Mouse (Mus musculus) spleen, adult 2 months (tissue): ENCODE data around the gene Ccdc86. TPM values are rescaled to one million over a fixed set of nuclear protein-coding genes. Genes with fewer than 3 reads are reported as not detected.

Experiments
- DNase-seq, 2 experiments: peaks; one replicate each; pipeline versions ENCODE4 v3.0.0 to v3.0.0-alpha.2; 2012 to 2021; ENCODE audit warnings: low spot score in 2 of 2, low read depth in 1 of 2
- H3K27ac ChIP-seq: fragments of 200-500 bp; 2 replicates; pipeline ENCODE4 v1.5.1; 2012; ENCODE audit warnings: low read length, inconsistent platforms; ENCODE audit not compliant: insufficient read depth
- H3K27me3 ChIP-seq: fragments of 200-500 bp; 2 replicates; pipeline ENCODE4 v1.6.1; 2012; ENCODE audit warnings: mild to moderate bottlenecking, moderate library complexity, low read length, inconsistent platforms; ENCODE audit not compliant: control insufficient read depth, insufficient read depth
- H3K36me3 ChIP-seq: fragments of 200-500 bp; 2 replicates; pipeline ENCODE4 v1.6.1; 2012; ENCODE audit warnings: mild to moderate bottlenecking, low read length, inconsistent platforms; ENCODE audit not compliant: control insufficient read depth, insufficient read depth
- H3K4me1 ChIP-seq: fragments of 200-500 bp; 2 replicates; pipeline ENCODE4 v1.6.1; 2011; ENCODE audit warnings: inconsistent platforms; ENCODE audit not compliant: control insufficient read depth, insufficient read depth, insufficient read length
- H3K4me3 ChIP-seq: fragments of 200-500 bp; 2 replicates; pipeline ENCODE4 v1.5.1; 2011; ENCODE audit warnings: mild to moderate bottlenecking, inconsistent platforms; ENCODE audit not compliant: insufficient read depth, insufficient read length; ENCODE audit errors: extremely low read depth
- CTCF ChIP-seq: fragments of 200-500 bp; IDR thresholded peaks from 2 replicates; pipeline ENCODE4 v1.5.1; 2011; ENCODE audit warnings: mild to moderate bottlenecking, inconsistent platforms; ENCODE audit not compliant: insufficient read depth, insufficient read length, insufficient replicate concordance; ENCODE audit errors: extremely low read depth
- POLR2A ChIP-seq: fragments of 200-500 bp; IDR thresholded peaks from 2 replicates; pipeline ENCODE4 v1.6.1; 2011; ENCODE audit warnings: low read depth, low read length, inconsistent platforms
- WGBS: fragments of 180-500 bp; shearing (Covaris S2); methylation state at CpG from one replicate; pipeline ENCODE4 v1.1.7; 2018; 5-methylcytosine and 5-hydroxymethylcytosine counted together
- polyA plus RNA-seq: library from polyadenylated mRNA; depleted of rRNA; stranded (reverse); fragments of >200 nt; gene quantifications from 2 replicates; pipeline ENCODE4 v1.2.3, GENCODE M21; 2012

The Ccdc86 gene
- polyA plus RNA-seq, 1 experiment, result 4.3 TPM

DNA sequence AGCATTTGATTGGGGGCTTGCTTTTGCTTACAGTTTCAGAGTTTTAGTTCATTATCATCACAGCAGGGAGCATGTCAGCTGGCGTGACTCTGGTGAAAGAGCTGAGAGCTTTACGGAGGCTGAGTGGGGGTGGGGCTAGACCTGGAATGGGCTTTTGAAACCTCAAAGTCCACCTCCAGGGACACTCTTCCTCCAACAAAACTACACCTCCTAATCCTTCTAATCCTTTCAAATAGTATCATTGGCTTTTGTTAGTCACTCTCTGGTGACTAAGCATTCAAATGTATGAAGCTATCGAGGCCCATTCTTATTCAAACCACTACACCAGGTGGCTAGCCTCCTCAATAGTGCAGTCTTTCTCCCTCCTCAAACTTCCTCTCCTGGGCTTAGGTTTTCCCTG lies 23.6 kb upstream of the Ccdc86 start:
- no peak for DNase-seq
- TF ChIP-seq POLR2A, result no peak
- TF ChIP-seq CTCF, result no peak
- WGBS, result 90% methylated on average over 3 of the region's 3 CpGs
- H3K27ac ChIP-seq, result no peak overlapping the region
- no peaks in the 10 kb centered on the region for H3K27me3 ChIP-seq
- H3K4me3 ChIP-seq, result no peak overlapping the region
- no peaks in the 10 kb centered on the region for H3K4me1 ChIP-seq
- no peaks in the 10 kb centered on the region for H3K36me3 ChIP-seq

- H3K4me3 ChIP-seq, result no peak overlapping the region
- no peaks in the 10 kb centered on the region for H3K36me3 ChIP-seq
- 55% methylated on average over 3 of the region's 3 CpGs for WGBS
- H3K4me1 ChIP-seq, result no peaks in the 10 kb centered on the region
- H3K27ac ChIP-seq, result no peak overlapping the region
- DNase-seq, result no peak
- no peak for TF ChIP-seq POLR2A
- TF ChIP-seq CTCF, result no peak
- H3K27me3 ChIP-seq, result no peaks in the 10 kb centered on the region
Measured at GRCm38 (mm10) chr19:10970457-10970856, 21.4 kb upstream of the Ccdc86 start.

- Histone ChIP-seq H3K36me3 (no peaks in the 10 kb centered on the region), H3K27ac (no peak overlapping the region), H3K27me3 (no peaks in the 10 kb centered on the region), H3K4me1 (no peaks in the 10 kb centered on the region), H3K4me3 (no peak overlapping the region)
- no peak for DNase-seq
- WGBS, result 86% methylated on average over 7 of the region's 7 CpGs
- TF ChIP-seq CTCF (no peak), POLR2A (no peak)
Measured at GRCm38 (mm10) chr19:10968578-10968977, 19.5 kb upstream of the Ccdc86 start.

GRCm38 (mm10) chr19:10965721-10966120 lies 16.7 kb upstream of the Ccdc86 start:
- 89% methylated on average over 7 of the region's 7 CpGs for WGBS
- H3K27me3 ChIP-seq, result no peaks in the 10 kb centered on the region

GRCm38 (mm10) chr19:10959978-10960346 lies 10.9 kb upstream of the Ccdc86 start:
- H3K4me1 ChIP-seq, result no peaks in the 10 kb centered on the region
- WGBS, result 58% methylated on average over 12 of the region's 12 CpGs
- no peaks in the 10 kb centered on the region for H3K36me3 ChIP-seq
- DNase-seq, result no peak
- H3K27me3 ChIP-seq, result no peaks in the 10 kb centered on the region
- H3K27ac ChIP-seq, result no peak overlapping the region
- TF ChIP-seq CTCF (no peak), POLR2A (no peak)
- H3K4me3 ChIP-seq, result no peak overlapping the region

More at GRCm38 (mm10) chr19:10965721-10966120, 16.7 kb upstream of the Ccdc86 start:
- H3K27ac ChIP-seq, result no peak overlapping the region
- no peaks in the 10 kb centered on the region for H3K36me3 ChIP-seq
- H3K4me1 ChIP-seq, result no peaks in the 10 kb centered on the region
- no peak for DNase-seq
- no peak overlapping the region for H3K4me3 ChIP-seq
- TF ChIP-seq CTCF, result no peak
- no peak for TF ChIP-seq POLR2A

DNA sequence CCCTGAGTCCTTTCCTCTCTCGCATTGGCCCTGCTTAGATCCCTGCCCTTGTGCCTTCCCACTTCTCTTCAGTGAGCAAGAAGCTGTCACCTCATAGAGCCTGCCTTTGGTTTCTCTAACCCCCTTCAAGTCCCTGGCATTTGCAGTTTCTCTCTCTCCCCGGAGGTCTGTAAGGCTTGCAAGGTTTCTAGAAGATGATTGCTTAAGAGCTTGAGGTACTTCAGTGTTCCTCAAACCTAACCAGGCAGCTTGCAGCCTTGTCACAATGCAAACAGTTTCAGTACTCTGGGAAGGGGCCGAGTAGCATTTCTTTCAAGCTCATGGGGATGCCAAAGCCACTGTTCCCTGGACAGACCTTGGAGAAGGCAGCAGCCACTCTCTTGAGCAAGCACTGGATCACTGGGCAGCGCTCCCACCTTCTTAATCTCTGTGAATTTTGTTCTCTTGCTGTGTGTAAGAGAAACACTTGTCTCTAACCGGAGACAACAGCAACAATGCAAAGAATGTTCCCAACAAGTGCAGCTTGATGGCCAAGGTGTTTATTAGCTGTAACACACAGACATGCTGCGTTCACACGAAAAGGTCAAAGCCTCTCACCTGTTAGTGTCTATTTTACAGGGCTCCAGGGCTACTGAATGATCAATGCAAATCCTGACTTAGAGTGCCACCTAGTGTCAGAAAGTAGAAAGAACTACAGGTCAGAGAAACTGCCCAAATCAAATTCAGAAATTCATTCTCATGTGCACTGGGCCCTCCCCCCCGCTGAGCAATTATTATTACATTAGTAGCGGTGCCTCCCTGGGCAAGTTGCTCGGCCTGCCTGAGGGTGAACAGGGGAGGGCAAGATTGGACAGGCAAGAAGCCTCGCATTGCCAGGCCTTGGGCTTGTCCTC lies 10.3 kb upstream of the Ccdc86 start:
- peak; percentile 33; the same call in 1 of the 2 replicates for TF ChIP-seq CTCF
- TF ChIP-seq POLR2A, result no peak
- peak; percentile 18 to 61 for DNase-seq
- Histone ChIP-seq H3K27ac (no peak overlapping the region), H3K36me3 (no peaks in the 10 kb centered on the region), H3K27me3 (no peaks in the 10 kb centered on the region), H3K4me3 (no peak overlapping the region), H3K4me1 (no peaks in the 10 kb centered on the region)
- WGBS, result 34% methylated on average over 11 of the region's 11 CpGs

GRCm38 (mm10) chr19:10952021-10952939 lies 3.2 kb upstream of the Ccdc86 start:
- H3K4me3 ChIP-seq, result no peak overlapping the region
- WGBS, result 66% methylated on average over 11 of the region's 11 CpGs
- H3K4me1 ChIP-seq, result peaks cover 9% of the 10 kb centered on the region
- H3K36me3 ChIP-seq, result no peaks in the 10 kb centered on the region
- TF ChIP-seq POLR2A (no peak), CTCF (no peak)
- H3K27ac ChIP-seq, result no peak overlapping the region
- no peak for DNase-seq
- H3K27me3 ChIP-seq, result no peaks in the 10 kb centered on the region
